Mouse (Mus musculus) testis, adult 2 months (tissue): ENCODE measurements around the gene Gm42421.

ENCODE experiments used
- CTCF ChIP-seq: fragments of 200-500 bp; IDR thresholded peaks from 2 replicates; pipeline ENCODE4 v1.5.1; 2012; ENCODE audit warnings: low read depth, mild to moderate bottlenecking, inconsistent platforms, low read length, moderate library complexity; ENCODE audit not compliant: control insufficient read depth, insufficient read depth, insufficient replicate concordance
- POLR2A ChIP-seq: fragments of 200-500 bp; IDR thresholded peaks from 2 replicates; pipeline ENCODE4 v1.6.1; 2012; ENCODE audit warnings: low read depth, mild to moderate bottlenecking, inconsistent platforms, low read length, moderate library complexity; ENCODE audit not compliant: control insufficient read depth

DNA sequence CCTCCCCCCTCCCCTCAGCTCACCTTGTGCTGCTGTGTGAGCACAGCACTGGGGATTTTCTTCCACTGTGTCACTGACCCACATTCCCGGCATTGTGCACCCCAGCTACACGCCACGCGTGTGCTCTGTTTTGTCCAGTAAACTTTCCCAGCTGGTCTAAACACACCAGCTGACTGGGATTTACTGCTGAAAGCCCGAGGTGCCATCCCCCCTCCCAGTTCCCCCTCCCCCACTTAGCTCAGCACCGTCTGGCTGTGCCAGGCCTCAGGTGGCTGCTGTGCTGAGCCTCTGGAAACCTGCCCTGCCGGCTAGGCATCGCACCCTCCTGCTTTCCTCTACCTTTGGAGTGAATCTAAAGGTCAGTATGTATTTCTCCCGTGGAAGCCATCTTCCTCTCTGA, 52.9 kb downstream of the Gm42421 start:
- TF ChIP-seq CTCF (no peak), POLR2A (no peak)
